Mouse (Mus musculus): ENCODE results near the gene Tmem176b. TPM values are rescaled to one million over a fixed set of nuclear protein-coding genes. Genes with fewer than 3 reads are reported as not detected.

Tmem176b gene
- total RNA-seq, 1 experiment: 4.7 TPM

GRCm38 (mm10) chr6:48785601-48786000, 55.7 kb downstream of the Tmem176b start:
- Histone ChIP-seq H3K9me3 (ENCODE audit: control insufficient read depth, insufficient read depth, low read depth, low read length) (no peaks in the 10 kb centered on the region), H3K36me3 (ENCODE audit: control insufficient read depth, insufficient read depth, low read length, poor library complexity, severe bottlenecking) (no peaks in the 10 kb centered on the region), H3K27ac (ENCODE audit: insufficient read depth, low read depth, low read length, poor library complexity, severe bottlenecking) (no peak overlapping the region), H3K4me3 (ENCODE audit: insufficient read depth in 1 of 2, low read depth in 1 of 2, low read length in 2 of 2, poor library complexity in 1 of 2, severe bottlenecking in 1 of 2) (no peak overlapping the region), H3K4me1 (ENCODE audit: control insufficient read depth in 2 of 2, insufficient read depth in 2 of 2, low read length in 2 of 2, poor library complexity in 1 of 2) (no peaks in the 10 kb centered on the region), H3K9ac (ENCODE audit: insufficient read depth, low read depth, low read length, poor library complexity, severe bottlenecking) (no peak overlapping the region)
- DNase-seq (ENCODE audit: low read depth, low spot score): no peak
- in situ Hi-C loops (cut with MboI; ENCODE audit: low sequenced_read_pairs in 2 of 2, unreplicated experiment in 2 of 2): no loop called here
- TF ChIP-seq CHD2 (IDR thresholded peaks at IDR 0.05; ENCODE audit: low read depth, low read length) (no peak), ZNF384 (IDR thresholded peaks at IDR 0.05; ENCODE audit: low read depth, low read length) (no peak), ZC3H11A (IDR thresholded peaks at IDR 0.05; ENCODE audit: borderline replicate concordance, low read depth, low read length) (no peak), HCFC1 (IDR thresholded peaks at IDR 0.05; ENCODE audit: borderline replicate concordance, insufficient read depth, low read length) (no peak), MAFK (IDR thresholded peaks at IDR 0.05; ENCODE audit: insufficient read depth, low read depth, low read length) (no peak)

DNA sequence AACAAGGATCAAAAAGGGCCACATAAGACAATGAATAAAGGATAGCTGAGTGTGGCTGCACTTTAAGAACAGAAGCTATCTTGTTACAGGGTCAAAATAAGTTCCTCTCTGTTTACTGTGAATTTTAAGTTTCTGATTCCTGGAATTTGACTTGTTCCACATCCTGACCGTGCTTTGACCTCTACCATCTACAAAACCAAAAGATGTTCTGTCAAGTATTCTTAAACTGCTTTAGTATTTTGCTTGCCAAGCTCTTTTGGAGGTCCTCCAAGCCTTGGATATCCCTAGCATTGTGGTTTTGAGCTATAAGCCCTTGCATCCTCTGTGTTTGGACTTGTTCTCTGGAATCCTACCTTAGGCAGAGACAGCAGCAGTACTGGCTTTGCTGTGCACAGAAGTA, 56.1 kb downstream of the Tmem176b start:
- H3K4me1 ChIP-seq (ENCODE audit: control insufficient read depth in 2 of 2, insufficient read depth in 2 of 2, low read length in 2 of 2, poor library complexity in 1 of 2): no peaks in the 10 kb centered on the region
- no peak for TF ChIP-seq MAFK (IDR thresholded peaks at IDR 0.05; ENCODE audit: insufficient read depth, low read depth, low read length)
- no peak for TF ChIP-seq ZNF384 (IDR thresholded peaks at IDR 0.05; ENCODE audit: low read depth, low read length)
- TF ChIP-seq ZC3H11A (IDR thresholded peaks at IDR 0.05; ENCODE audit: borderline replicate concordance, low read depth, low read length): no peak
- TF ChIP-seq CHD2 (IDR thresholded peaks at IDR 0.05; ENCODE audit: low read depth, low read length): no peak
- TF ChIP-seq HCFC1 (IDR thresholded peaks at IDR 0.05; ENCODE audit: borderline replicate concordance, insufficient read depth, low read length): no peak
- H3K9me3 ChIP-seq (ENCODE audit: control insufficient read depth, insufficient read depth, low read depth, low read length): no peaks in the 10 kb centered on the region
- H3K36me3 ChIP-seq (ENCODE audit: control insufficient read depth, insufficient read depth, low read length, poor library complexity, severe bottlenecking): no peaks in the 10 kb centered on the region
- H3K9ac ChIP-seq (ENCODE audit: insufficient read depth, low read depth, low read length, poor library complexity, severe bottlenecking): no peak overlapping the region
- in situ Hi-C loops (cut with MboI; ENCODE audit: low sequenced_read_pairs in 2 of 2, unreplicated experiment in 2 of 2): no loop called here
- no peak for DNase-seq (ENCODE audit: low read depth, low spot score)
- H3K4me3 ChIP-seq (ENCODE audit: insufficient read depth in 1 of 2, low read depth in 1 of 2, low read length in 2 of 2, poor library complexity in 1 of 2, severe bottlenecking in 1 of 2): no peak overlapping the region
- no peak overlapping the region for H3K27ac ChIP-seq (ENCODE audit: insufficient read depth, low read depth, low read length, poor library complexity, severe bottlenecking)

DNA sequence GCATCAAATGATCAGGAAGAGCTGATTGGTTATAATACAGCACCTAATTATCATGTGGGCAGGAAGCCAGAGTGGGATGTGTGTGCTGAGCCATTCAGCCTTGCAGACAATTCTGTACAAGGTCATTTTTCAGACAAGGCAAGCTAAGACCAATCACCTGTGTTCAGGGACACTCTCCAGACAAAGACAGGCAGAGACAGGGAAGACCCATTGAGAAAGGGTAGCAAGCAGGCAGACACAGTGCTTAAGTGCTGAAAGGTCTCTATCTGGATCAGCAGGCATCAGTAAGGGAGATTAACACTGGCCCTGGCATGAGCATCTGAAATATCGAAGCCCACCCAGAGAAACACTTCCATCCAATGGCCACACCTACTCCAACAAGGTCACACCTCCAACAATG, 56.9 kb downstream of the Tmem176b start:
- TF ChIP-seq ZC3H11A (IDR thresholded peaks at IDR 0.05; ENCODE audit: borderline replicate concordance, low read depth, low read length) (no peak), HCFC1 (IDR thresholded peaks at IDR 0.05; ENCODE audit: borderline replicate concordance, insufficient read depth, low read length) (no peak), ZNF384 (IDR thresholded peaks at IDR 0.05; ENCODE audit: low read depth, low read length) (no peak)
- in situ Hi-C loops (cut with MboI; ENCODE audit: low sequenced_read_pairs in 2 of 2, unreplicated experiment in 2 of 2): no loop called here
- Histone ChIP-seq H3K4me1 (ENCODE audit: control insufficient read depth in 2 of 2, insufficient read depth in 2 of 2, low read length in 2 of 2, poor library complexity in 1 of 2) (no peaks in the 10 kb centered on the region), H3K36me3 (ENCODE audit: control insufficient read depth, insufficient read depth, low read length, poor library complexity, severe bottlenecking) (no peaks in the 10 kb centered on the region), H3K9ac (ENCODE audit: insufficient read depth, low read depth, low read length, poor library complexity, severe bottlenecking) (no peak overlapping the region), H3K4me3 (ENCODE audit: insufficient read depth in 1 of 2, low read depth in 1 of 2, low read length in 2 of 2, poor library complexity in 1 of 2, severe bottlenecking in 1 of 2) (no peak overlapping the region), H3K27ac (ENCODE audit: insufficient read depth, low read depth, low read length, poor library complexity, severe bottlenecking) (no peak overlapping the region), H3K9me3 (ENCODE audit: control insufficient read depth, insufficient read depth, low read depth, low read length) (no peaks in the 10 kb centered on the region)
- no peak for DNase-seq (ENCODE audit: low read depth, low spot score)

Other genes with a start within 250 kb of the Tmem176b start
- 17.4 and 22.8 TPM in 2 replicates for gene Repin1, start 247.6 kb downstream of the Tmem176b start, total RNA-seq (2012; rRNA removed)
- not detected in 2 replicates for gene Gm44965, start 247.6 kb downstream of the Tmem176b start, total RNA-seq (2012; rRNA removed)
- 3.5 and 3.8 TPM in 2 replicates for gene Zfp775, start 239.4 kb downstream of the Tmem176b start, total RNA-seq (2012; rRNA removed)
- 0.67 and 0.90 TPM in 2 replicates for gene AI854703, start 214.7 kb downstream of the Tmem176b start, total RNA-seq (2012; rRNA removed)
- gene Gimap8, start 194.3 kb downstream of the Tmem176b start, total RNA-seq (2012; rRNA removed): 0.11 and 0.22 TPM in 2 replicates
- gene Gimap9, start 165.4 kb downstream of the Tmem176b start, total RNA-seq (2012; rRNA removed): 2.9 and 3.4 TPM in 2 replicates
- 0.26 and 0.67 TPM in 2 replicates for gene Gimap4, start 156.9 kb downstream of the Tmem176b start, total RNA-seq (2012; rRNA removed)
- gene Gimap6, start 133.3 kb downstream of the Tmem176b start, total RNA-seq (2012; rRNA removed): 0.36 TPM in 1 of 2 replicates, not detected in the other
- gene Gm28053, start 122.9 kb downstream of the Tmem176b start, total RNA-seq (2012; rRNA removed): not detected in 2 replicates
- gene Gimap7, start 122.9 kb downstream of the Tmem176b start, total RNA-seq (2012; rRNA removed): not detected in 2 replicates
- 0.58 TPM in 1 of 2 replicates, not detected in the other for gene Gimap1, start 102.4 kb downstream of the Tmem176b start, total RNA-seq (2012; rRNA removed)
- 0.31 TPM in 1 of 2 replicates, not detected in the other for gene Gimap5, start 95.3 kb downstream of the Tmem176b start, total RNA-seq (2012; rRNA removed)
- gene Gimap3, start 70.6 kb downstream of the Tmem176b start, total RNA-seq (2012; rRNA removed): 0.09 TPM in 1 of 2 replicates, not detected in the other
- 0.90 and 7.8 TPM in 2 replicates for gene Tmem176a, start 577 bp downstream of the Tmem176b start, total RNA-seq (2012; rRNA removed)
- gene Aoc1, start 31.4 kb upstream of the Tmem176b start, total RNA-seq (2012; rRNA removed): 0.31 and 0.32 TPM in 2 replicates
- gene 1600015I10Rik, start 88.4 kb upstream of the Tmem176b start, total RNA-seq (2012; rRNA removed): not detected in 2 replicates
- 0.13 TPM in 1 of 2 replicates, not detected in the other for gene Doxl2, start 133.5 kb upstream of the Tmem176b start, total RNA-seq (2012; rRNA removed)
- not detected in 2 replicates for gene Svs1, start 145.4 kb upstream of the Tmem176b start, total RNA-seq (2012; rRNA removed)
- gene Gpnmb, start 195.1 kb upstream of the Tmem176b start, total RNA-seq (2012; rRNA removed): 0.63 and 0.89 TPM in 2 replicates
- 27.3 and 28.8 TPM in 2 replicates for gene Malsu1, start 232.3 kb upstream of the Tmem176b start, total RNA-seq (2012; rRNA removed)